Mouse (Mus musculus): ENCODE measurements around the gene Krt15.

GRCm38 (mm10) chr11:100155497-100156255 is 19.9 kb upstream of the Krt15 start:
- TF ChIP-seq POLR2A (IDR thresholded peaks at IDR 0.05; ENCODE audit: low read depth, low read length) (no peak; the same call in 1 of the 2 replicates), CTCF (IDR thresholded peaks at IDR 0.05; ENCODE audit: extremely low read depth, insufficient read length, insufficient replicate concordance, low read depth, low read length) (no peak)
